Mouse (Mus musculus): ENCODE results near the gene 4933417A18Rik. TPM values are rescaled to one million over a fixed set of nuclear protein-coding genes. Genes with fewer than 3 reads are reported as not detected.
A peak's percentile ranks its signal among the peaks of the same experiment; 100 is the strongest.
"Not testable (repeated sequence)": the region's sequence is repeated elsewhere in the genome, so short reads cannot be mapped to it uniquely, and the experiment has no call there.

4933417A18Rik gene
- polyA plus RNA-seq, 1 experiment from 2014 or later, result not detected

- WGBS, result 89% methylated on average over 3 of the region's 3 CpGs
- Histone ChIP-seq H3K36me3 (peaks cover 60% of the 10 kb centered on the region), H3K27ac (no peak overlapping the region), H3K4me1 (no peaks in the 10 kb centered on the region), H3K27me3 (no peaks in the 10 kb centered on the region), H3K9ac (no peak overlapping the region), H3K9me3 (no peaks in the 10 kb centered on the region), H3K4me2 (no peak overlapping the region), H3K4me3 (no peak overlapping the region)
- no peak for ATAC-seq (ENCODE audit: insufficient number of reproducible peaks, insufficient read depth, low FRiP score, low TSS enrichment, low read depth)
These were observed 53.2 kb downstream of the 4933417A18Rik start for GRCm38 (mm10) chr13:34977410-34977809.

DNA sequence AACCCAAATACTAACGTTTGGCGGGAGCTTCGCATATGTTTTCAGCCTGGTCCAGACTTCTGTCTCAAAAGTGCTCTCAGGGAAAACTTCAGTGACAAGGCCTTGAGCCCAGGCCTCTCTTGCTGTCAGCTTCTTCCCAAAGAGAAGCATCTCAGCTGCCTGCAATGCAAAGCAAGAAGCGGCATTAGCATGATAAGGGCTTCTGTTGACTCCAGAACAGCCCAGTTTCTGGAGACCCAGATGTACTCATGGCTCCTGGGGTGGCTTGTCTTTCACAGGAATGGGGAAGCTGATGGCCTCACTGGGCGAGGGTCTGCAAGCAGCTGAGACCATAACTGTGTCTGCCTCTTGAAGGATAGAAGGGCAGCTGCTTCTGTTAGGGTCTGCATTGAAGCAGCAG is 54.4 kb downstream of the 4933417A18Rik start:
- not testable (repeated sequence) for H3K4me3 ChIP-seq; H3K9ac ChIP-seq; H3K4me1 ChIP-seq; H3K4me2 ChIP-seq; H3K27ac ChIP-seq; ATAC-seq (ENCODE audit: insufficient number of reproducible peaks, insufficient read depth, low FRiP score, low TSS enrichment, low read depth); H3K27me3 ChIP-seq; H3K9me3 ChIP-seq
- peaks cover 66% of the 10 kb centered on the region for H3K36me3 ChIP-seq
- 75% methylated on average over 5 of the region's 5 CpGs for WGBS

- not testable (repeated sequence) for H3K4me1 ChIP-seq; H3K9ac ChIP-seq; H3K27ac ChIP-seq; H3K4me3 ChIP-seq; H3K4me2 ChIP-seq; H3K27me3 ChIP-seq; H3K9me3 ChIP-seq; ATAC-seq (ENCODE audit: insufficient number of reproducible peaks, insufficient read depth, low FRiP score, low TSS enrichment, low read depth)
- peaks cover 89% of the 10 kb centered on the region for H3K36me3 ChIP-seq
- 94% methylated on average over 1 of the region's 1 CpGs for WGBS
These were observed 59.3 kb downstream of the 4933417A18Rik start for GRCm38 (mm10) chr13:34983479-34983878.

DNA sequence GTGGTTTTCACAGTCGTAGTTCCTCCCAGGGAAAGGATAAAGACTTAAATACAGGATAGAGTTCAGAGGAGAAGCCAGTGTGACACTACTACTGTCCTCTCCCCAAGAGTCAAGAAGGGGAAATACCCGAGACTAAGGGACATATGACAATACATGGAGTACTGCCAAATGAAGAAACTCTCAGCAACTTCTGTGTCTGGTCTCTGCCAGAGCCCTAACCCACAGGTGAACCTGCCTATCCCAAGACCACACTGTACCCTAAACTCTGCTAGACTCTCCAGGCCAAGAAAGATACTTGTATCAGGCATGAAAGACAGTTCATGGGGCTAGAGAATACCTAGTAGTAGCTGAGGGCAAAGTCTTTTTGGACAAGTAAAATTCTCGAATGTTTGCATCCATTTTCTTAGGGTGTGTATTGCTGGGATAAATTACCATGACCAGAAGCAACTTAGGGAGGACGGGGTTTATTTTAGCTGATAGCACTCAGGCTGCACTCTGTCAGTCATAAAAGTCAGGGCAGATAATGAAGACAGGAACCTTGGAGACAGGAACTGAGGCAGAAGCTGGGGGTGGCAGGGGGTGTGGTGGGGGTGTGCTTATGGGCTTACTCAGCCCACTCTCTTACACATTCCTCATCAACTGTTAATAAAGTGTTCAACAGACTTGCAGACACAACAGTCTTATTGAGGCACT is 67.5 kb downstream of the 4933417A18Rik start:
- Histone ChIP-seq H3K4me3 (no peak overlapping the region), H3K4me1 (peaks cover 24% of the 10 kb centered on the region), H3K36me3 (peaks cover 39% of the 10 kb centered on the region), H3K4me2 (no peak overlapping the region), H3K9me3 (no peaks in the 10 kb centered on the region), H3K9ac (no peak overlapping the region), H3K27me3 (no peaks in the 10 kb centered on the region), H3K27ac (no peak overlapping the region)
- no peak for ATAC-seq (ENCODE audit: insufficient number of reproducible peaks, insufficient read depth, low FRiP score, low TSS enrichment, low read depth)
- WGBS, result 63% methylated on average over 4 of the region's 4 CpGs

DNA sequence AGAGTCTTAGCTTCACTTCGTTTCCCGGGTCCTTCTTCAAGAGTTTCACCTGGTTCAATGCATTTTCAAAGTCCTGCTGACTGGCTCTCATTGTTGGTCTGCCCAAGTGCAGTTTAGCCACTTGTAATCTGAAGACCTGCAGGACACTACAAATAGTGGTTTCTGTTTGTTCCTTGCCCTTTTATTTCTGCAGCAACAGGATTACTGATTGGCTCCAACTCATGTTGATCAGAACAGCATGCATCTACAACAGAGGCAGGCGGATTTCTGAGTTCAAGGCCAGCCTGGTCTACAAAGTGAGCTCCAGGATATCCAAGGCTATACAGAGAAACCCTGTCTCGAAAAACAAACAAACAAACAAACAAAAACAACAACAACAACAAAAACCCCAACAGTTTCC is 68.9 kb downstream of the 4933417A18Rik start:
- peak overlapping the region; percentile 68 for H3K4me3 ChIP-seq
- H3K9me3 ChIP-seq, result no peaks in the 10 kb centered on the region
- no peaks in the 10 kb centered on the region for H3K27me3 ChIP-seq
- H3K36me3 ChIP-seq, result peaks cover 25% of the 10 kb centered on the region
- 75% methylated on average over 4 of the region's 4 CpGs for WGBS
- no peak for ATAC-seq (ENCODE audit: insufficient number of reproducible peaks, insufficient read depth, low FRiP score, low TSS enrichment, low read depth)
- H3K27ac ChIP-seq, result peak overlapping the region; percentile 88
- peak overlapping the region; percentile 72 for H3K4me2 ChIP-seq
- H3K4me1 ChIP-seq, result peaks cover 24% of the 10 kb centered on the region
- H3K9ac ChIP-seq, result peak overlapping the region; percentile 86

DNA sequence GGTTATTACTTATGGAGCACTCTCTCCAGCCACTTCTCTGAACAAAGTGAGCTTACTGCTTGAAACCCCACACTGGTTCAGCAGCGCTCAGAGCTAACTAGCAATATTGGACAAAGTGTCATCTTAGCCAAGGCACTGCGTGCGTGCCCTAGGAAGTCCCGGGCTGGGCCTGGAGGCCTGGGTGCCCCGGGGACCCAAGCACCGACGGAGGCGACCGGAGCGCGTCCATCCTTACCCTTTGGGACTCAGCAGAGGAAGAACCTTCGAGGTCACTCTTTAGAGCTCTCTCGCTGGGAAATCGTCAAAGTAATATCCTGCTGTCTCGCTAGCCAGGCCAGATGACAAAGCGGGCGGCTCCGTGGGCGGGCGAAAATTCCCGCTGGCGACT is 69.4 kb downstream of the 4933417A18Rik start:
- peak overlapping the region; percentile 88 for H3K27ac ChIP-seq
- peaks cover 24% of the 10 kb centered on the region for H3K4me1 ChIP-seq
- peak overlapping the region; percentile 68 for H3K4me3 ChIP-seq
- H3K36me3 ChIP-seq, result peaks cover 20% of the 10 kb centered on the region
- H3K9me3 ChIP-seq, result no peaks in the 10 kb centered on the region
- peak overlapping the region; percentile 72 for H3K4me2 ChIP-seq
- peak overlapping the region; percentile 86 for H3K9ac ChIP-seq
- under 1% methylated on average over 22 of the region's 22 CpGs for WGBS
- ATAC-seq (ENCODE audit: insufficient number of reproducible peaks, insufficient read depth, low FRiP score, low TSS enrichment, low read depth), result peak; percentile 34
- no peaks in the 10 kb centered on the region for H3K27me3 ChIP-seq

- ATAC-seq (ENCODE audit: insufficient number of reproducible peaks, insufficient read depth, low FRiP score, low TSS enrichment, low read depth), result peak; percentile 93
- 1% methylated on average over 33 of the region's 33 CpGs for WGBS
- Histone ChIP-seq H3K4me2 (peak overlapping the region; percentile 72), H3K36me3 (peaks cover 14% of the 10 kb centered on the region), H3K9ac (peak overlapping the region; percentile 86), H3K9me3 (no peaks in the 10 kb centered on the region), H3K27ac (peak overlapping the region; percentile 88), H3K4me1 (peaks cover 24% of the 10 kb centered on the region), H3K4me3 (peak overlapping the region; percentile 68), H3K27me3 (no peaks in the 10 kb centered on the region)
These were observed 70.0 kb downstream of the 4933417A18Rik start for GRCm38 (mm10) chr13:34993983-34994811.

- Histone ChIP-seq H3K9ac (no peak overlapping the region), H3K4me3 (no peak overlapping the region), H3K9me3 (no peaks in the 10 kb centered on the region), H3K27ac (no peak overlapping the region), H3K36me3 (no peaks in the 10 kb centered on the region), H3K27me3 (no peaks in the 10 kb centered on the region), H3K4me2 (no peak overlapping the region), H3K4me1 (peaks cover 24% of the 10 kb centered on the region)
- ATAC-seq (ENCODE audit: insufficient number of reproducible peaks, insufficient read depth, low FRiP score, low TSS enrichment, low read depth), result no peak
- WGBS, result 81% methylated on average over 2 of the region's 2 CpGs
These were observed 71.7 kb downstream of the 4933417A18Rik start for GRCm38 (mm10) chr13:34995925-34996324.

Other genes with a start within 250 kb of the 4933417A18Rik start
- not detected in 2 replicates for gene Fam50b, start 189.6 kb upstream of the 4933417A18Rik start, polyA plus RNA-seq (2015; fragmentation: Nextera tagmentation; extraction: Ambion mirVana)
- 95.6 and 101 TPM in 2 replicates for gene Prpf4b, start 49.1 kb upstream of the 4933417A18Rik start, polyA plus RNA-seq (2015; fragmentation: Nextera tagmentation; extraction: Ambion mirVana)
- gene Fam217a, start 99 bp upstream of the 4933417A18Rik start, polyA plus RNA-seq (2015; fragmentation: Nextera tagmentation; extraction: Ambion mirVana), result 0.73 and 0.87 TPM in 2 replicates
- 1.00 and 1.7 TPM in 2 replicates for gene Eci3, start 39.4 kb downstream of the 4933417A18Rik start, polyA plus RNA-seq (2015; fragmentation: Nextera tagmentation; extraction: Ambion mirVana)
- 145 and 146 TPM in 2 replicates for gene Eci2, start 102.7 kb downstream of the 4933417A18Rik start, polyA plus RNA-seq (2015; fragmentation: Nextera tagmentation; extraction: Ambion mirVana)